Mouse (Mus musculus) thymus, adult 2 months (tissue): ENCODE data around the gene Zer1.

Experiments
- CTCF ChIP-seq: fragments of 200-500 bp; IDR thresholded peaks from 2 replicates; pipeline ENCODE4 v1.5.1; 2012; ENCODE audit warnings: mild to moderate bottlenecking, control low read depth, low read length, moderate library complexity, borderline replicate concordance; ENCODE audit not compliant: control insufficient read depth, poor library complexity, insufficient read depth; ENCODE audit errors: extremely low read depth
- POLR2A ChIP-seq: fragments of 200-500 bp; IDR thresholded peaks from 2 replicates; pipeline ENCODE4 v1.6.1; 2012; ENCODE audit warnings: mild to moderate bottlenecking, low read length, control low read depth, moderate library complexity; ENCODE audit not compliant: control insufficient read depth, poor library complexity, insufficient read depth; ENCODE audit errors: extremely low read depth

DNA sequence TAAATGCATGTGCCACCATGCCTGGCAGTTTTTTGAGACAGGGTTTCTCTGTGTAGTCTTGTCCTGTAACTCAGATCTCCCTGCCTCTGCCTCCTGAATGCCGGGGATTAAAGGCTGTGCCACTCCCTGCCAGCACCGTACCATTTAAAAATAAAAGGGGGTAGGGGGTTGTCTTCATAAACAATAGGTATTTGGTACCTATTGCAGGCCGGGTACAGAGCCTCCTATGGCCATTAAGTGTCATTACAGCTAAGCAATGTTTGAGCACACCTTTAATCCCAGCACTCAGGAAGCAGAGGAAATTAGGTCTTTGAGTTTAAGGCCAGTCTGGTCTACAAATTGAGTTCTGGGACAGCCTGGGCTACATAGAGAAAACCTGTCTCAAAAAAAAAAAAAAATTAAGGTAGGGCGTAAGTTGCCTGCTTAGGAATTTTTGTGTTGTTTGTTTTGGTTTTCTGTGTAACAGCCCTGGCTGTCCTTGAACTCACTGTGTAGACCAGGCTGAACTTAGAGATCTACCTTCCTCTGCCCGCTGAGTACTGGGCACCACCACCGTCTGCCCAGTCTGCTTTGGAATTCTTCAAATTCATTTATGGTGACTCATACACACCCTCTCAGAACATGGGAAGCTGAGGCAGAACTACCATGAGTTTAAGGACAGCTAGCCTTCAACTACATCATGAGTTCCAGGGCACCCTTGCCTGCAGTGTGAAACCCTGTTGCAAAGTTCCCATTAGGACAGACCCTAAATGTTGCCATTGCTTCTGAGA is 72.2 kb downstream of the Zer1 start:
- TF ChIP-seq POLR2A (no peak), CTCF (no peak)
